Mouse (Mus musculus) B cell, adult 67 days (primary cell): ENCODE measurements around the gene Gimap9. TPM values are rescaled to one million over a fixed set of nuclear protein-coding genes. Genes with fewer than 3 reads are reported as not detected.

ENCODE experiments used
- total RNA-seq, 2 experiments: library from RNA; stranded (reverse); gene quantifications; 4 replicates each; pipeline ENCODE4 v1.2.4; 2023

The Gimap9 gene
- 10 to 100 TPM; 75.8 to 78.6 TPM for total RNA-seq

DNA sequence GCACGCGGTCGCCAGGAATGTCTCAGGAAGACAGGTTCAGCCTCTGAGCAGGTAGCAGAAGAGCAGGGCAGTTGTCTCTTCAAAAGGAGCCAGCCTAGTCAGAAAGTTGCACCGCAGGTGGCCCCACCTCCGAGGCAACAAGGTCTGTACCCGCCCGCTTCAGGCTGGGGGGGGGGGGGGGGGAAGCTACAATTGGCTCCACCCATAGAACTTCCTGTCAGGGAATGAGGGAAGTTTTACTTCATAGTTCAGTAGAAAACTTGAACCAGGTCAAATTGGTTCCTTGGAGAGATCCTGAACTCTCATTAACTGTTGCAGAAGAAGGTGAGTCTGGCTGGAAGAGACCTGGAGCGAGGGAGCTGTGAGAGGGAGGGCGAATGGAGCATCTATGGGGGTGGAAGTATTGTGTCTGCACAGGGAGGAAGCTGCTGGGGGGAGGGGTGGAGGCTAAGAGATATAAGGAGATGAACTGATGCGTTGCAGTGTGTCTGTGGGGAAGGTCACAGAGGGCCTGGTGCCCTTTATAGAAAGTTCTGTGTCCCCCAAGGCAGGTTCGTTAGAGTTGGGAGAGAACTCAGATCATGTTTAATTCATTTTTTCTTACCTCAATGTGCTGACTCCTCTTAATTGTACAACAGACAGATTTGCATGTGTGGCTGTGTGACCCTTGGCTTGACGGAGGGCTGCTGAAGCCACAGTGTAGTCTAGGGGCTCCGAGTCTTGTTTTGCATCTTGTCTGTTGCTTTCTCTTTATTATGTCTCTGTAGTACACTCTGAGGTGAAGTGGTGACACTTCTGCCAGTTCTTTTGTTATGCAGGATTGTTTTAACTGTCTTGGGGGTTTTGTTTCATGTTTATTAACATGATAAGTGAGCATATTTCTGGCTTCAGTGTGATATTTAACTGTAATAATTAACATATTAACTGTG lies at the start of gene Gimap9:
Gimap9 (plus strand) TSS at position 199 of the 929 bp plus-strand sequence.

GRCm38 (mm10) chr6:48626464-48626863 lies 49.5 kb upstream of the Gimap9 start, which contains the start of gene AI854703:
Gene AI854703 (plus strand): TSS chr6:48626764.

GRCm38 (mm10) chr6:48646995-48647394 lies 28.9 kb upstream of the Gimap9 start, which contains the start of gene Gimap8:
Gene Gimap8 (plus strand): TSS chr6:48647234.

GRCm38 (mm10) chr6:48684319-48684718 lies 8.4 kb downstream of the Gimap9 start, which contains the start of gene Gimap4:
Gene Gimap4 (plus strand): TSS chr6:48684549.

GRCm38 (mm10) chr6:48718455-48718854 lies 42.5 kb downstream of the Gimap9 start, which contains the start of the genes Gm28053 and Gimap7:
Gene Gm28053 (plus strand): TSS chr6:48718607.
Gene Gimap7 (plus strand): TSS chr6:48718621.

Other genes with a start within 250 kb of the Gimap9 start
- gene Zfp467, start 230.3 kb upstream of the Gimap9 start, total RNA-seq, result 10 to 100 TPM in 1 of 2 experiments, 1 to 10 TPM in 1; 7.2 to 11.6 TPM
- gene Sspo, start 227.9 kb upstream of the Gimap9 start, total RNA-seq, result under 1 TPM in 1 of 2 experiments, not detected in 1; 0.24 TPM
- gene Atp6v0e2, start 138.5 kb upstream of the Gimap9 start, total RNA-seq, result under 1 TPM; 0.30 to 0.41 TPM
- gene Lrrc61, start 121.3 kb upstream of the Gimap9 start, total RNA-seq, result 10 to 100 TPM; 45.3 to 55.6 TPM
- not detected for gene Rarres2, start 103.3 kb upstream of the Gimap9 start, total RNA-seq
- not detected for gene Gm45021, start 86.5 kb upstream of the Gimap9 start, total RNA-seq
- 1 to 10 TPM; 8.4 to 8.9 TPM for gene Repin1, start 82.2 kb upstream of the Gimap9 start, total RNA-seq
- not detected for gene Gm44965, start 82.2 kb upstream of the Gimap9 start, total RNA-seq
- 1 to 10 TPM; 4.8 to 7.1 TPM for gene Zfp775, start 74.1 kb upstream of the Gimap9 start, total RNA-seq
- under 1 TPM; 0.35 to 0.42 TPM for gene AI854703, start 49.4 kb upstream of the Gimap9 start, total RNA-seq
- gene Gimap8, start 28.9 kb upstream of the Gimap9 start, total RNA-seq, result 100 to 1,000 TPM; 137 to 176 TPM
- 100 to 1,000 TPM; 146 to 200 TPM for gene Gimap4, start 8.4 kb downstream of the Gimap9 start, total RNA-seq
- gene Gimap6, start 32.1 kb downstream of the Gimap9 start, total RNA-seq, result 1,000 to 10,000 TPM; 1,476 to 1,529 TPM
- gene Gm28053, start 42.5 kb downstream of the Gimap9 start, total RNA-seq, result 10 to 100 TPM; 41.2 to 94.2 TPM
- gene Gimap7, start 42.5 kb downstream of the Gimap9 start, total RNA-seq, result 100 to 1,000 TPM; 119 to 135 TPM
- gene Gimap1, start 62.9 kb downstream of the Gimap9 start, total RNA-seq, result 100 to 1,000 TPM; 170 to 239 TPM
- 100 to 1,000 TPM; 121 to 177 TPM for gene Gimap5, start 70.1 kb downstream of the Gimap9 start, total RNA-seq
- gene Gimap3, start 94.7 kb downstream of the Gimap9 start, total RNA-seq, result 100 to 1,000 TPM; 216 to 241 TPM
- gene Tmem176a, start 164.8 kb downstream of the Gimap9 start, total RNA-seq, result 1 to 10 TPM in 1 of 2 experiments, under 1 TPM in 1; 0.71 to 1.7 TPM
- 1 to 10 TPM; 1.0 to 2.4 TPM for gene Tmem176b, start 165.4 kb downstream of the Gimap9 start, total RNA-seq
- not detected for gene Aoc1, start 196.8 kb downstream of the Gimap9 start, total RNA-seq